In the genomic region with DNA sequence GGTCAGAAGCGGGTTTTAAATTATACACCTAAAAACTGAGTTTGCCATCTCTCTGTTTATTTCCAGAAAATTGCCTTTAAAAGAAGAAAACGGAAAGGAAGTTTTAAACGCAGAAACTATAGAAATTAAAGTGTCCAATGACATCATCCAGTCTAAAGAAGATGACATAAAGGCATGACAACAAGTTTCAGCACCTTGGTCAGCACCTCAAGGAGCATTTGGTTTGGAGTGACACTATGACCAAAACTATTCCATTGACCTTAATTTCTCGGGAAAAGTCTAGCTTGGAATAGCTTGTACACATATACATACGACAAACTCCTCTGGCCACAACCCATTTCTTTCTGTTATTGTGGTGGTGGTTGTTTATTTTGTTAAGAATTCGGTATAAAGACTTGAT, we compare ENCODE assay signal across 11 mouse cellular contexts.
A peak's percentile ranks its signal among the peaks of the same experiment; 100 is the strongest.
DNase-seq lines count a peak whose midpoint lies in the region.
"Had no signal": no experiment of that assay in that cellular context is flagged by ENCODE, and none has a peak within 500 bp of the region (broad histone marks: within the 10 kb centered on the region; RNA-seq: fewer than 3 reads in every experiment).

No protein-coding gene starts in this region.

- DNase-seq in kidney, postnatal 4 days: peak; percentile 41
- DNase-seq in kidney, adult 11 months: no peak
- DNase-seq in MEL-GATA-1-ER (ENCODE audit: extremely low read depth, low read depth): peak; percentile 8
- peak; percentile 76 for DNase-seq in embryo, embryonic 11 days
- DNase-seq in mesoderm, embryonic 11.5 days (ENCODE audit: low read depth, low spot score): peak; percentile 62
- DNase-seq in thymus, postnatal 4 days: no peak
- DNase-seq in heart, postnatal 25 days (ENCODE audit: low spot score): no peak
- no peak for DNase-seq in left cerebral cortex, adult 11 months (ENCODE audit: low spot score)
- DNase-seq: cerebellum, adult 9-10 months; gastrocnemius, adult 2 months; left cerebral cortex, postnatal 4 days had no signal

- intact Hi-C loops in heart, postnatal 25 days (cut with DNase I): no loop called here

Comparison
In these comparisons a context has a peak if more than half of its experiments do, and no peak if none do; other contexts are left out.
1. DNase-seq: peak in kidney, postnatal 4 days (2 of 2), MEL-GATA-1-ER (single experiment), embryo, embryonic 11 days (single experiment) and mesoderm, embryonic 11.5 days (single experiment); none in kidney, adult 11 months (single experiment), thymus, postnatal 4 days (single experiment), heart, postnatal 25 days (single experiment) and left cerebral cortex, adult 11 months (single experiment).